ENCODE assay signal across 8 mouse cellular contexts in genomic region chr2:134644301-134644912, GRCm38 (mm10). TPM values are rescaled to one million over a fixed set of nuclear protein-coding genes. Genes with fewer than 3 reads are reported as not detected.
DNase-seq lines count a peak whose midpoint lies in the region; ATAC-seq and TF ChIP-seq lines count a peak whose summit lies in the region.

No protein-coding gene starts in this region.

- no peak for DNase-seq in heart, adult 9 months (ENCODE audit: low spot score in 2 of 2)
- no peak for DNase-seq in MEL (ENCODE audit: low read depth, low spot score)
- no peak for DNase-seq in forebrain, postnatal 0 days
- no peak for DNase-seq in midbrain, embryonic 10.5 days (ENCODE audit: low spot score)
- DNase-seq in yolk sac, embryonic 10.5 days (ENCODE audit: low spot score): no peak
- DNase-seq in T-cell, adult 2 months (ENCODE audit: low spot score): no peak
- no peak for DNase-seq in lung, postnatal 36 days

- H3K27me3 ChIP-seq in heart, embryonic 11.5 days (ENCODE audit: control insufficient read depth, insufficient read depth, low read length): no peaks in the 10 kb centered on the region
- H3K27me3 ChIP-seq in MEL (ENCODE audit: control insufficient read depth in 1 of 2, insufficient read depth in 2 of 2, low read length in 2 of 2): no peaks in the 10 kb centered on the region
- H3K27me3 ChIP-seq in forebrain, postnatal 0 days (ENCODE audit: insufficient read depth, low read length): no peaks in the 10 kb centered on the region
- no peaks in the 10 kb centered on the region for H3K27me3 ChIP-seq in midbrain, embryonic 10.5 days (ENCODE audit: low read depth, poor library complexity, severe bottlenecking)

- H3K4me1 ChIP-seq in heart, embryonic 11.5 days (ENCODE audit: control insufficient read depth, insufficient read depth, low read length): peaks cover 13% of the 10 kb centered on the region
- peaks cover 6 to 15% of the 10 kb centered on the region in 2 experiments for H3K4me1 ChIP-seq in MEL (ENCODE audit: control insufficient read depth in 1 of 2, insufficient read depth in 2 of 2, low read length in 2 of 2)
- peaks cover 25% of the 10 kb centered on the region for H3K4me1 ChIP-seq in forebrain, postnatal 0 days (ENCODE audit: insufficient read depth)
- H3K4me1 ChIP-seq in midbrain, embryonic 10.5 days: peaks cover 37% of the 10 kb centered on the region

- TF ChIP-seq POLR2A in MEL (IDR thresholded peaks at IDR 0.05; ENCODE audit: control insufficient read depth in 1 of 2, insufficient read depth in 1 of 2, low read depth in 1 of 2, low read length in 2 of 2, poor library complexity in 1 of 2): no peak

- TF ChIP-seq CTCF in MEL (IDR thresholded peaks at IDR 0.05 in 2 of 3, conservative IDR thresholded peaks at IDR 0.05 in 1 of 3; ENCODE audit: control insufficient read depth in 1 of 3, insufficient read depth in 1 of 3, low read depth in 2 of 3, low read length in 3 of 3, poor library complexity in 1 of 3, severe bottlenecking in 1 of 3): no peak
- TF ChIP-seq CTCF in forebrain, postnatal 0 days (IDR thresholded peaks at IDR 0.05; ENCODE audit: low read depth): no peak

- peak overlapping the region; percentile 78 for H3K4me2 ChIP-seq in heart, embryonic 11.5 days
- H3K4me2 ChIP-seq in forebrain, postnatal 0 days (ENCODE audit: low read depth): peak overlapping the region; percentile 60

- ATAC-seq in heart, embryonic 11.5 days (replicated peaks; ENCODE audit: insufficient number of reproducible peaks, low FRiP score, low TSS enrichment): no peak; the same call in 1 of the 2 replicates
- no peak for ATAC-seq in forebrain, postnatal 0 days

- H3K4me3 ChIP-seq in heart, embryonic 11.5 days (ENCODE audit: low read depth, low read length): no peak overlapping the region
- H3K4me3 ChIP-seq in MEL (ENCODE audit: control insufficient read depth in 1 of 2, insufficient read depth in 1 of 2, low read depth in 2 of 2, low read length in 2 of 2): peak overlapping the region; percentile 12 to 15
- peak overlapping the region; percentile 85 for H3K4me3 ChIP-seq in forebrain, postnatal 0 days (ENCODE audit: low read depth, low read length)
- peak overlapping the region; percentile 76 for H3K4me3 ChIP-seq in midbrain, embryonic 10.5 days

- H3K36me3 ChIP-seq in heart, embryonic 11.5 days (ENCODE audit: control insufficient read depth, insufficient read depth, low read length): no peaks in the 10 kb centered on the region
- peaks cover 0 to 19% of the 10 kb centered on the region in 2 experiments; a peak in 3 of 4 replicates for H3K36me3 ChIP-seq in MEL (ENCODE audit: control insufficient read depth in 1 of 2, insufficient read depth in 2 of 2, low read length in 2 of 2)
- no peaks in the 10 kb centered on the region for H3K36me3 ChIP-seq in forebrain, postnatal 0 days (ENCODE audit: insufficient read depth)
- 0 out of 2 replicates have a peak, but pooled peaks cover 1% of the 10 kb centered on the region for H3K36me3 ChIP-seq in midbrain, embryonic 10.5 days

- no peak overlapping the region for H3K27ac ChIP-seq in heart, embryonic 11.5 days (ENCODE audit: low read depth, low read length)
- no peak overlapping the region for H3K27ac ChIP-seq in MEL (ENCODE audit: control insufficient read depth, low read depth, low read length)
- H3K27ac ChIP-seq in forebrain, postnatal 0 days (ENCODE audit: low read depth, low read length): peak overlapping the region; percentile 100
- H3K27ac ChIP-seq in midbrain, embryonic 10.5 days (replicated peaks): peak overlapping the region; percentile 97

- TF ChIP-seq RAD21 in MEL (IDR thresholded peaks at IDR 0.05; ENCODE audit: low read depth, low read length): no peak

- peaks cover 5% of the 10 kb centered on the region; the same call in 1 of the 2 replicates for H3K79me2 ChIP-seq in MEL (ENCODE audit: control insufficient read depth, insufficient read depth, low read length, poor library complexity)

- no peaks in the 10 kb centered on the region for H3K9me3 ChIP-seq in heart, embryonic 11.5 days (replicated peaks; ENCODE audit: control insufficient read depth, low read length)
- no peaks in the 10 kb centered on the region for H3K9me3 ChIP-seq in MEL (replicated peaks; ENCODE audit: insufficient read depth, low read length)
- H3K9me3 ChIP-seq in forebrain, postnatal 0 days (ENCODE audit: low read length): no peaks in the 10 kb centered on the region
- H3K9me3 ChIP-seq in midbrain, embryonic 10.5 days (replicated peaks): no peaks in the 10 kb centered on the region

- no peak for TF ChIP-seq EP300 in MEL (IDR thresholded peaks at IDR 0.05; ENCODE audit: low read depth in 1 of 2, low read length in 2 of 2)

- WGBS in heart, embryonic 11.5 days (ENCODE audit: insufficient replicate concordance): 36% methylated on average over 6 of the region's 6 CpGs
- 16% methylated on average over 6 of the region's 6 CpGs for WGBS in forebrain, postnatal 0 days
- 35% methylated on average over 6 of the region's 6 CpGs for WGBS in midbrain, embryonic 10.5 days

- no peak overlapping the region for H3K9ac ChIP-seq in heart, embryonic 11.5 days (ENCODE audit: low read depth, low read length)
- H3K9ac ChIP-seq in MEL (ENCODE audit: control insufficient read depth, low read depth, low read length, poor library complexity, severe bottlenecking): no peak overlapping the region
- peak overlapping the region; percentile 98 for H3K9ac ChIP-seq in forebrain, postnatal 0 days

TF ChIP-seq in MEL, 35 proteins besides CTCF, POLR2A, EP300 and RAD21:
- TF ChIP-seq ZMIZ1 (IDR thresholded peaks at IDR 0.05; ENCODE audit: low read depth, low read length) (no peak), ZKSCAN1 (IDR thresholded peaks at IDR 0.05; ENCODE audit: low read depth, low read length) (no peak), NELFE (IDR thresholded peaks at IDR 0.05; ENCODE audit: low read depth, low read length) (no peak), USF2 (IDR thresholded peaks at IDR 0.05; ENCODE audit: borderline replicate concordance in 1 of 2, insufficient read depth in 1 of 2, low read depth in 1 of 2, low read length in 2 of 2) (no peak), GATA1 (IDR thresholded peaks at IDR 0.05; ENCODE audit: low read depth, low read length) (no peak), MYC (IDR thresholded peaks at IDR 0.05; ENCODE audit: low read depth, low read length) (no peak), ELF1 (IDR thresholded peaks at IDR 0.05; ENCODE audit: low read depth, low read length) (no peak), MEF2A (IDR thresholded peaks at IDR 0.05; ENCODE audit: extremely low read depth, insufficient replicate concordance, low read depth, low read length, poor library complexity, severe bottlenecking) (no peak), SIN3A (IDR thresholded peaks at IDR 0.05; ENCODE audit: low read length) (no peak), MXI1 (IDR thresholded peaks at IDR 0.05; ENCODE audit: low read depth, low read length) (no peak), TAL1 (IDR thresholded peaks at IDR 0.05; ENCODE audit: low read length) (no peak), GABPA (IDR thresholded peaks at IDR 0.05; ENCODE audit: low read depth, low read length) (no peak), USF1 (IDR thresholded peaks at IDR 0.05; ENCODE audit: low read depth, low read length) (no peak), CHD2 (IDR thresholded peaks at IDR 0.05; ENCODE audit: low read length) (no peak)

RNA-seq across cellular contexts. Expression of gene Tmx4, which starts 0.5 kb away (rescaled TPM):
- 45.0 and 52.0 TPM in 2 replicates for polyA plus RNA-seq in heart, embryonic 11.5 days (2014; fragmentation: Nextera tagmentation; extraction: Ambion mirVana)
- total RNA-seq in MEL (2012; rRNA removed): 9.4 and 9.5 TPM in 2 replicates
- 1 to 10 TPM in 1 of 2 experiments, not detected in 1; 8.3 TPM for polyA plus RNA-seq in MEL (2012; ENCODE audit: insufficient read depth in 1 of 2, insufficient read length in 2 of 2, low read depth in 1 of 2, low replicate concordance in 2 of 2, missing spikeins in 1 of 2)
- total RNA-seq in forebrain, postnatal 0 days (2014; rRNA removed): 110 and 161 TPM in 2 replicates
- polyA plus RNA-seq in forebrain, postnatal 0 days (2015; fragmentation: Nextera tagmentation; extraction: Ambion mirVana): 35.8 and 65.6 TPM in 2 replicates
- polyA plus RNA-seq in midbrain, embryonic 10.5 days (2016; fragmentation: Nextera tagmentation; extraction: Ambion mirVana): 23.6 and 38.5 TPM in 2 replicates

Comparison
In these comparisons a context has a peak if more than half of its experiments do, and no peak if none do; other contexts are left out.
1. H3K27ac ChIP-seq: peak in forebrain, postnatal 0 days (single experiment) and midbrain, embryonic 10.5 days (single experiment); none in heart, embryonic 11.5 days (single experiment) and MEL (single experiment).